9 mouse cellular contexts compared by ENCODE assay signal in genomic region chr9:107335909-107336308, GRCm38 (mm10). TPM values are rescaled to one million over a fixed set of nuclear protein-coding genes. Genes with fewer than 3 reads are reported as not detected.
A peak's percentile ranks its signal among the peaks of the same experiment; 100 is the strongest.
DNase-seq lines count a peak whose midpoint lies in the region; ATAC-seq and TF ChIP-seq lines count a peak whose summit lies in the region.
"Had no signal": no experiment of that assay in that cellular context is flagged by ENCODE, and none has a peak within 500 bp of the region (broad histone marks: within the 10 kb centered on the region; RNA-seq: fewer than 3 reads in every experiment).

No protein-coding gene starts in this region.

- WGBS in heart, embryonic 12.5 days = 9% methylated on average over 5 of the region's 5 CpGs

- no peak overlapping the region for H3K9ac ChIP-seq in heart, embryonic 12.5 days
- H3K9ac ChIP-seq in ES-E14 (ENCODE audit: insufficient read depth, low read depth, low read length, poor library complexity, severe bottlenecking) = no peak overlapping the region

- H3K27me3 ChIP-seq in heart, embryonic 12.5 days (replicated peaks) = peaks cover under 1% of the 10 kb centered on the region; the same call in 1 of the 2 replicates

- H3K36me3 ChIP-seq in heart, embryonic 12.5 days = peaks cover 14% of the 10 kb centered on the region; the same call in 1 of the 2 replicates
- H3K36me3 ChIP-seq in ES-E14 (ENCODE audit: control insufficient read depth, insufficient read depth, low read length, poor library complexity, severe bottlenecking) = peaks cover 4% of the 10 kb centered on the region; the same call in 1 of the 2 replicates

- no peak overlapping the region for H3K4me2 ChIP-seq in heart, embryonic 12.5 days

- no peak overlapping the region for H3K27ac ChIP-seq in heart, embryonic 12.5 days (ENCODE audit: poor library complexity, severe bottlenecking)
- H3K27ac ChIP-seq in ES-E14 (ENCODE audit: insufficient read depth, low read depth, low read length, poor library complexity, severe bottlenecking) = no peak overlapping the region
- H3K27ac ChIP-seq: macrophage had no signal

- DNase-seq in heart, adult 11 months = peak; percentile 95
- DNase-seq in ES-E14 (ENCODE audit: low read depth, low spot score) = peak; percentile 55
- DNase-seq in c-Kit-positive CD71-positive TER-119-negative erythroid progenitor cells, embryonic 14.5 days (ENCODE audit: low read depth) = peak; percentile 71
- DNase-seq in frontal cortex, postnatal 25 days (ENCODE audit: low spot score in 2 of 2) = peak; percentile 50 to 68
- DNase-seq in kidney, postnatal 4 days = peak; percentile 80 to 82
- DNase-seq in lung, postnatal 14 days = peak; percentile 76
- peak; percentile 59 to 76 for DNase-seq in spleen, adult 18-20 months

- no peaks in the 10 kb centered on the region for H3K9me3 ChIP-seq in heart, embryonic 12.5 days (replicated peaks)
- H3K9me3 ChIP-seq in ES-E14 (ENCODE audit: control insufficient read depth, insufficient read depth, low read depth, low read length) = no peaks in the 10 kb centered on the region

- no peak for ATAC-seq in heart, embryonic 12.5 days (ENCODE audit: insufficient number of reproducible peaks, low FRiP score)

- in situ Hi-C loops in ES-E14 (cut with MboI; ENCODE audit: low sequenced_read_pairs in 2 of 2, unreplicated experiment in 2 of 2) = no loop called here

- peaks cover 17% of the 10 kb centered on the region for H3K4me1 ChIP-seq in heart, embryonic 12.5 days (replicated peaks)
- H3K4me1 ChIP-seq in ES-E14 (ENCODE audit: control insufficient read depth in 2 of 2, insufficient read depth in 2 of 2, low read length in 2 of 2, poor library complexity in 1 of 2) = peaks cover 0 to under 1% of the 10 kb centered on the region in 2 experiments; a peak in 2 of 4 replicates

- H3K4me3 ChIP-seq in heart, embryonic 12.5 days = no peak overlapping the region
- no peak overlapping the region for H3K4me3 ChIP-seq in ES-E14 (ENCODE audit: insufficient read depth in 1 of 2, low read depth in 1 of 2, low read length in 2 of 2, poor library complexity in 1 of 2, severe bottlenecking in 1 of 2)

TF ChIP-seq in ES-E14, 5 proteins besides CTCF, POLR2A, EP300 and RAD21:
- TF ChIP-seq ZC3H11A (IDR thresholded peaks at IDR 0.05; ENCODE audit: borderline replicate concordance, low read depth, low read length) (peak; percentile 88), ZNF384 (IDR thresholded peaks at IDR 0.05; ENCODE audit: low read depth, low read length) (no peak), HCFC1 (IDR thresholded peaks at IDR 0.05; ENCODE audit: borderline replicate concordance, insufficient read depth, low read length) (no peak), CHD2 (IDR thresholded peaks at IDR 0.05; ENCODE audit: low read depth, low read length) (no peak), MAFK (IDR thresholded peaks at IDR 0.05; ENCODE audit: insufficient read depth, low read depth, low read length) (no peak)

RNA-seq across cellular contexts. Expression of gene Hemk1, which starts 2.2 kb away (rescaled TPM):
- polyA plus RNA-seq in heart, embryonic 12.5 days (2016; fragmentation: Nextera tagmentation; extraction: Ambion mirVana) = 11.4 and 13.4 TPM in 2 replicates
- total RNA-seq in ES-E14 (2012; rRNA removed) = 29.1 and 41.3 TPM in 2 replicates

RNA-seq across cellular contexts. Expression of gene 6430571L13Rik, which starts 4.5 kb away (rescaled TPM):
- 0.55 and 1.1 TPM in 2 replicates for polyA plus RNA-seq in heart, embryonic 12.5 days (2016; fragmentation: Nextera tagmentation; extraction: Ambion mirVana)
- total RNA-seq in ES-E14 (2012; rRNA removed) = 0.45 and 0.95 TPM in 2 replicates
- polyA plus RNA-seq: macrophage had no signal

RNA-seq across cellular contexts. Expression of gene Cish, which starts 40.1 kb away (rescaled TPM):
- polyA plus RNA-seq in heart, embryonic 12.5 days (2016; fragmentation: Nextera tagmentation; extraction: Ambion mirVana) = 15.6 and 16.4 TPM in 2 replicates
- total RNA-seq in ES-E14 (2012; rRNA removed) = 1.5 and 2.5 TPM in 2 replicates

RNA-seq across cellular contexts. Expression of gene Mapkapk3, which starts 46.2 kb away (rescaled TPM):
- polyA plus RNA-seq in heart, embryonic 12.5 days (2016; fragmentation: Nextera tagmentation; extraction: Ambion mirVana) = 7.1 and 7.3 TPM in 2 replicates
- total RNA-seq in ES-E14 (2012; rRNA removed) = 25.7 and 49.1 TPM in 2 replicates
